Mouse (Mus musculus): ENCODE measurements around the gene Cep162.

Gene Cep162

GRCm38 (mm10) chr9:87162559-87162958, 92.8 kb downstream of the Cep162 start:
- no peak for DNase-seq (ENCODE audit: low spot score in 2 of 2)

DNA sequence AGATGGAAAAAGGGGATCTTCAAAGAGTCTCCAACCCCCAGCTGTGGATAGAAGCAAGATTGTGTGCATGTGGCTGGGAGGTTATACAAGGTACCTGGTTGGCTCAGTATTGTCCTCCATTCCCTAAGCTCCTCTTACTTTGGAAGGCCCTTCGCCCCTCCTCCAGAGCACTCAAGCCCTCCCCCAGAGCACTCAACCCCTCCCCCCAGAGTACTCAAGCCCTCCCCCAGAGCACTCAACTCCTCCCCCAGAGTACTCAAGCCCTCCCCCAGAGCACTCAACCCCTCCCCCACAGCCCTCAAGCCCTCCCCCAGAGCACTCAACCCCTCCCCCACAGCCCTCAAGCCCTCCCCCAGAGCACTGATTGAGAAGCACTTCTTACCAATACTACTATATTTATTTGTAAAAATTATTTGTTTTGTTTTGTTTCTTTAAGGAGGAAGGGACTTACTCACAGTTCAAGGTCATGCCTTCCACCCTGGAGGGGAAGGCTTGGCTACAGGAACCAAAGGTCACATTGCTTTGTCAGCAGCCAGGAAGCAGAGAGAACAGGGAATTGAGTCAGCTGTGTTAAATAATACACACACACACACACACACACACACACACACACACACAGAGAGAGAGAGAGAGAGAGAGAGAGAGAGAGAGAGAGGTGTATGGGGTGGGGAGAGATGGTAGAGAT, 102.6 kb downstream of the Cep162 start:
- DNase-seq (ENCODE audit: low spot score in 2 of 2), result no peak

GRCm38 (mm10) chr9:87147927-87148326, 107.4 kb downstream of the Cep162 start:
- no peak for DNase-seq (ENCODE audit: low spot score in 2 of 2)

- DNase-seq (ENCODE audit: low spot score in 2 of 2), result no peak
These were observed 108.9 kb downstream of the Cep162 start for GRCm38 (mm10) chr9:87146400-87146799.

DNA sequence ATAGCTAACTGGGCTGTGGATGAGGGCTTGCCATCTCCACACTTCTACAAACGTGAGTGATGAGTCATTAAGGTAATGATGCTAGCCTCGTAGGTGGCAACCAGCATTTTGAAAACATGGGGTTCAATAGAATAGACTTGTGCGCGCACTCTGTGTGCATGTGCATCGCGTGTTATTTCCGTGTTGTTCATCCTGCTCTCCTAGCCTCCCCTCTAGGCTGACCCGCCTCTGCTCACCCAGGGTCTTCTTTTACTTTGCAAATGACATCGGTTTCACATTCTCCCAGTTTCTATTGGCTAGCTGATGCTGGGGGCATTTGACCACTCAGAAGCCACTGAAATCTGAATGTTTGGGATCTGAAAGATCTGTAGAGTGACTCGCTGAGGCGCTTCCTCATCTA, 109.7 kb downstream of the Cep162 start:
- no peak for DNase-seq (ENCODE audit: low spot score in 2 of 2)

DNA sequence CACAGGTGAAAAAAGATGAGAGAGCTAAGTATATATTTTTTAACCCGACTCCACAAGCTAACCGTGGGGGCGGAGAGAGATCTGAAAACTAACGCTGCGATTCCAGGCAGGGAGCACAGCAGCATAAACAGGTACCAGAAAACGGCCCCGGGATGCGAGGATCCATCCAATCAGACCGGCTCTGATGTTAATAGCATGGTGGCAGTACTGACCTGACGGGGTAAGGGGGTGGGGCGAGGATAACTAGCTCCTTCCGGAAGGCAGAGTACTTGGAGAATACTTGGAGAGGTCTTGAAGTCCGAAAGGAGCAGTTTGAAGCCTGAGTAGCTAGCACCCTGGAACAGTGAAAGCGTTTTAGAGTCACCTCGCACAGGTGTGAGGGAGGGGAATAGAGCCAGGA, 110.2 kb downstream of the Cep162 start:
- no peak for DNase-seq (ENCODE audit: low spot score in 2 of 2)

GRCm38 (mm10) chr9:87144532-87144931, 110.8 kb downstream of the Cep162 start:
- no peak for DNase-seq (ENCODE audit: low spot score in 2 of 2)

DNA sequence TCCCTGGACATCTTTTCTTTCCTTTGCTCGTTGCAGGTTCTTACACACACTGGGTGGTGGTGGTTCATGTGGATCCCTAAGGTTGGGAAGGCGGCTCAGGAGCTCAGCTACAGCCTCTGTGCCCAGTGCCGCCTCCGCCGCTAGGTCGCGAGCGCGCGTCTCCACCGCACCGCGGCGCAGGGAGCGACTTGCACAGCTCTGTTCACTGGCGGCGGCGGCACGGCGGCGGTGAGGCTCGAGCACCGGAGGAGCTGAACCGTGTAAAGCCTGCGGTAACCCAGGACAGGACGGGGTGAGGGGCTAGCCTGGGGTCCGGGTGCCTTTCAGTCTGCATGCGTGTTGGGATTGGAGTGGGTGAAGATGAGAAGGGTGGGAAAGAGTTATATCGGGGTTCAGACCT, 111.2 kb downstream of the Cep162 start, which contains the start of gene Mrap2:
Gene Mrap2, plus strand, starts transcription at position 201 of the 400 bp plus-strand sequence.
- DNase-seq (ENCODE audit: low spot score in 2 of 2), result no peak

DNA sequence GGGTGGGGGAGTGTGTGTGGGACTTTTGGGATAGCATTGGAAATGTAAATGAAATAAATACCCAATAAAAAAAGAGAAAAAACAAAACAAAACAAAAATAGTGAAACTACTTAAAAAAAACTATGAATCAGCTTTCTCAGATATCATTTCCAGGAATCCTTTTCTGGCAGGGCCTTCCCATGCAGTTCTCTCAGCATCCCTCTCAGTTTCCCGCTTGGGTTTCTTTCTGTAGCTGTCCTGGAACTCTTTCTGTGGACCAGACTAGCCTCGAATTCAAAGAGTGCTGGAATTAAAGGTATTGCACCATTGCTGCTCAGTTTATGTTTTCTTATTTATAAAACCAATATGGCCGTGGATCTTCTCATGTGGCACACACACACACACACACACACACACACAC, 112.3 kb downstream of the Cep162 start:
- no peak for DNase-seq (ENCODE audit: low spot score in 2 of 2)
